Mouse (Mus musculus) stomach, postnatal 0 days (tissue): Measurements from ENCODE around the gene Abcc10.

Experiments
- CTCF ChIP-seq: IDR thresholded peaks from 2 replicates; pipeline ENCODE4 v1.5.1; 2016; ENCODE audit warnings: antibody characterized with exemption, low read depth, mild to moderate bottlenecking, moderate library complexity
- EP300 ChIP-seq: optimal IDR thresholded peaks from 2 replicates; pipeline ENCODE3; 2016; ENCODE audit warnings: antibody characterized with exemption

DNA sequence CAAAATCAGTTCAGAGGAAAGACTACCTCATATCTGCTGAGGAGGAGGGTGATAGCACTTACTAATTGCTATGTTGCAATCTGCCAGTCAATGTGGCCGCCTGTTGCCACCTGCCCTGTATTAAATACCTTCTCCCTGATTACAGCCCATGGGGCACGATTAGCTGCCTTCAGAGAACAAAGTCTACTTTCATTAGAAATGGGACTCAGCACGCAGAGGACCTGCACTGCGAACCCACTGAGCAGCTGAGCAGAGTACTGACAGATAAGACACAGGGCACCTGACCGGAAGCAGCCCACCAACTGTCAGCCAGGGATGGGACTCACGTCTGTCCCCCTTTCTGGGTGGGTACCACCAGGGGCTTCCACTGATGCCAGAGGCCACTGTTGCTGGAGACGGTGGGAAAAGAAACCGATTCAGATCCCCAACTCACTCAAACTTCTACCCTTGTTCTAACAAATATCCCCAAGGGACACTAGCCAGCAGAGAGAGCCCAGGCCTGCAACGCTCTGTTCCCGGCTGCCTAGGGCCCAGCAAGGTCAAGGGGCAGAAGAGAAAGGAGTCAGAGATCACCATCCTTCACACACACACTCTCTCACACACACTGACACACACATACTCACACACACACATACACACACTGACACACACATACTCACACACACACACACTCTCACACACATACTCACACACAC lies 60.0 kb downstream of the Abcc10 start:
- TF ChIP-seq CTCF (no peak), EP300 (no peak)
